Mouse (Mus musculus) forebrain, embryonic 14.5 days (tissue): ENCODE results near the gene Ctnnbip1. TPM values are rescaled to one million over a fixed set of nuclear protein-coding genes. Genes with fewer than 3 reads are reported as not detected.
A peak's percentile ranks its signal among the peaks of the same experiment; 100 is the strongest.

Experiments
- ATAC-seq: fragments of 200-750 bp; cut with Nextera tagmentation; 2 replicates; pipeline ENCODE4 v1.8.0; 2017; ENCODE audit warnings: mild to moderate bottlenecking, moderate library complexity
- DNase-seq: peaks from one replicate; pipeline ENCODE4 v3.0.0-alpha.2; 2015; ENCODE audit warnings: low spot score
- H3K27ac ChIP-seq: fragments of 300-500 bp; sonication (generic); 2 replicates; pipeline ENCODE4 v1.5.1; 2014; ENCODE audit warnings: low read depth, mild to moderate bottlenecking, control low read depth, low read length, moderate library complexity
- H3K27me3 ChIP-seq: fragments of 300-500 bp; sonication (generic); replicated peaks from 2 replicates; pipeline ENCODE4 v1.6.1; 2014; ENCODE audit warnings: low read length, control low read depth, mixed read lengths; ENCODE audit not compliant: control insufficient read depth, insufficient read depth
- H3K36me3 ChIP-seq: fragments of 300-500 bp; sonication (generic); 2 replicates; pipeline ENCODE4 v1.6.1; 2014; ENCODE audit warnings: low read length, control low read depth; ENCODE audit not compliant: control insufficient read depth, insufficient read depth
- H3K4me1 ChIP-seq: fragments of 300-500 bp; sonication (generic); 2 replicates; pipeline ENCODE4 v1.6.1; 2014; ENCODE audit warnings: antibody characterized with exemption, low read length, control low read depth; ENCODE audit not compliant: control insufficient read depth, insufficient read depth
- H3K4me2 ChIP-seq: fragments of 300-500 bp; sonication (generic); 2 replicates; pipeline ENCODE4 v1.6.1; 2014; ENCODE audit warnings: mild to moderate bottlenecking, control low read depth, low read length
- H3K4me3 ChIP-seq: fragments of 300-500 bp; sonication (generic); 2 replicates; pipeline ENCODE4 v1.5.1; 2014; ENCODE audit warnings: low read depth, low read length, control low read depth
- H3K9ac ChIP-seq: fragments of 300-500 bp; sonication (generic); 2 replicates; pipeline ENCODE4 v1.6.1; 2014; ENCODE audit warnings: mild to moderate bottlenecking, low read length, control low read depth, moderate library complexity
- H3K9me3 ChIP-seq: fragments of 300-500 bp; sonication (generic); replicated peaks from 2 replicates; pipeline ENCODE4 v1.6.1; 2016; ENCODE audit warnings: low read length, control low read depth, mixed read lengths; ENCODE audit not compliant: control insufficient read depth
- WGBS: fragments of 180-500 bp; shearing (Covaris S2); extraction: QIAGEN DNeasy Blood & Tissue Kit; methylation state at CpG from one replicate; pipeline ENCODE4 v1.1.7; 2014; 5-methylcytosine and 5-hydroxymethylcytosine counted together
- polyA plus RNA-seq: library from polyadenylated mRNA; unstranded; fragments of >200 nt; fragmentation: Nextera tagmentation; extraction: Ambion mirVana; gene quantifications from 2 replicates; pipeline ENCODE4 v1.2.1, GENCODE M21; 2014

Gene Ctnnbip1
- polyA plus RNA-seq, 1 experiment from 2014 or later, result 99.1 TPM

DNA sequence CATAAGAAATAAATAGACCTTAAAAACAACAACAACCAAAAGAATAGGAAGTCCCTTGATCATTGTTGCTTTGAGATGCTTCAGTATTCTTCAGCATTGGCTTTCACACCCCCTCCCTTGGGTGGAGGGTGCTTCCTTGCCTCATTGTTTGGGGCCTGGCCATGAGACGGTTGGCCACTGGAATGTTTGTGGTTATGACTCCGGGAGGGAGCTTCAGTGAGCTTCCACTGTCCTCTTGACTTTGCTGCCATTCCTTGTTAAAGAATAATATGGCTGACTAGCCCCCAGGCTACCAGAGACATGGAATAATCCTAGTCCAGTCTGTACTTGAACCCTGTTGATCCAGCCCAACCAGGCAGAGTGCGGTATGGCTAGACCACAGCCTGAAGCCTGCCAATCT, 11.1 kb upstream of the Ctnnbip1 start:
- H3K4me3 ChIP-seq, result no peak overlapping the region
- no peaks in the 10 kb centered on the region for H3K9me3 ChIP-seq
- H3K4me1 ChIP-seq, result 0 out of 2 replicates have a peak, but pooled peaks cover 6% of the 10 kb centered on the region
- DNase-seq (no peak), ATAC-seq (no peak)
- 96% methylated on average over 3 of the region's 3 CpGs for WGBS
- H3K27ac ChIP-seq, result no peak overlapping the region
- no peaks in the 10 kb centered on the region for H3K27me3 ChIP-seq
- H3K9ac ChIP-seq, result no peak overlapping the region
- H3K36me3 ChIP-seq, result peaks cover 3% of the 10 kb centered on the region; the same call in 1 of the 2 replicates
- no peak overlapping the region for H3K4me2 ChIP-seq

DNA sequence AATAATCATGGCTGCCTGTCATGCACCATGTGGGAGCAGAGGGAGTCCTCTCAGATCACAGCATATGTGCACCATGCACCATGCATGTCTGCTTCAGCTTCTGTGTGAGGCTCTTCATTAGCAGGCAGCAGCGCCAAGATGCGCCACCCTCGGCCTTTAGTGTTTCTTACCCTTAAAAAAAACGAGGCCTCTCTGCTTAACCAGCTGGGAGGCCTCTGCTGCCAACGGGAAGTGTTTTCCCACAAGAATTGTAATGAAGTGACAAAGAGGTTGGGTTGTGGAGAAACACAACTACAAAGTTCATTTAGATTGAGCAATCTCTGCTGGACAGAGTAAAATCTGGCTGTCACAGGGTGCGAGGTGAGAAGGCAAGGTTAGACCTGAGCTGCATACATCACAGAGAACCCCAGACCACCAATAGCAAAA, 6.8 kb upstream of the Ctnnbip1 start:
- H3K9ac ChIP-seq, result no peak overlapping the region
- peak overlapping the region; percentile 50; the same call in 1 of the 2 replicates for H3K27ac ChIP-seq
- H3K27me3 ChIP-seq, result no peaks in the 10 kb centered on the region
- H3K9me3 ChIP-seq, result no peaks in the 10 kb centered on the region
- H3K4me3 ChIP-seq, result no peak overlapping the region
- ATAC-seq, result peak; percentile 69
- peak; percentile 71 for DNase-seq
- no peaks in the 10 kb centered on the region for H3K4me1 ChIP-seq
- no peaks in the 10 kb centered on the region for H3K36me3 ChIP-seq
- H3K4me2 ChIP-seq, result no peak overlapping the region
- 15% methylated on average over 6 of the region's 6 CpGs for WGBS

DNA sequence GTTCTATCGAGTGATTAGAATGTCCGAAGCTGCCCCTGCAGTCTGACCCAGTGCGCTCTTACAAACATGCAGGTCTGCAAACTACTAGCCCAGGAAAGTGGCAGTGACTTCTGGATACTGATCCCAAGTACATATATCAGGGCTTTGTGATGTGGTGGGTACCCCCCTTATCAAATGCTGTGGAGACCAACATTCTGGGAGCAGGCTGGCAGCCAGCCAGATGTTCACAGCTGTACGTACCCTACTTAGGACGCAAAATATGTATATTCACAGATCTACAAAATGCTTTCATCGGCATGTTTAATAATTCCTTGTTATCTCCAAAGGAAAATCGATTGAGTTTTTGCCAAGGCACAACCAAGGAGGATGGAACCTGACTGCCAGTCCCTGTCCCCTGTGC, 6.0 kb upstream of the Ctnnbip1 start:
- Histone ChIP-seq H3K27ac (no peak overlapping the region; the same call in 1 of the 2 replicates), H3K4me1 (no peaks in the 10 kb centered on the region), H3K9ac (no peak overlapping the region), H3K36me3 (no peaks in the 10 kb centered on the region), H3K4me3 (no peak overlapping the region), H3K4me2 (no peak overlapping the region), H3K9me3 (no peaks in the 10 kb centered on the region), H3K27me3 (no peaks in the 10 kb centered on the region)
- peak; percentile 34 for DNase-seq
- no peak for ATAC-seq
- WGBS, result 82% methylated on average over 7 of the region's 7 CpGs

DNA sequence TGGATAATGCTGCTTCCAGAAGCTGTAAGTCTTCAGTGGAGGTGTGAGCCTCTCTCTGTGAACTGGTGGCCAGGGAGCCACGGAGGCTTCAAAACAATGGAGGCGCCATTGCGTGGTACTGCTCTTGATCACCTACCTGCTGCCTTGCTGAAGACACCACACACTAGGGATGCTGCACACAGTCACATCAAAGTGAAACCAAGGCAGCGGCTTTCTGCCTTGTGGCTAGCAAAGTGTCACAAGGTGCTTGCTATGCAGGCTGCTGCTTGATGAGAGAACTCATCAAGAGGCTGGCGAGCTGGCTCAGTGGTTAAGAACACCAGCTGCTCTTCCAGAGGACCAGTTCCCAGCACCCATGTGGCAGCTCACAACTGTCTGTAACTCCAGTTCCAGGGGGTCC, 2.3 kb upstream of the Ctnnbip1 start:
- H3K4me1 ChIP-seq, result peaks cover 8% of the 10 kb centered on the region
- H3K4me2 ChIP-seq, result no peak overlapping the region
- H3K4me3 ChIP-seq, result no peak overlapping the region
- no peaks in the 10 kb centered on the region for H3K36me3 ChIP-seq
- 86% methylated on average over 5 of the region's 5 CpGs for WGBS
- no peaks in the 10 kb centered on the region for H3K27me3 ChIP-seq
- no peak overlapping the region for H3K9ac ChIP-seq
- DNase-seq (no peak), ATAC-seq (no peak)
- H3K9me3 ChIP-seq, result no peaks in the 10 kb centered on the region
- H3K27ac ChIP-seq, result no peak overlapping the region

DNA sequence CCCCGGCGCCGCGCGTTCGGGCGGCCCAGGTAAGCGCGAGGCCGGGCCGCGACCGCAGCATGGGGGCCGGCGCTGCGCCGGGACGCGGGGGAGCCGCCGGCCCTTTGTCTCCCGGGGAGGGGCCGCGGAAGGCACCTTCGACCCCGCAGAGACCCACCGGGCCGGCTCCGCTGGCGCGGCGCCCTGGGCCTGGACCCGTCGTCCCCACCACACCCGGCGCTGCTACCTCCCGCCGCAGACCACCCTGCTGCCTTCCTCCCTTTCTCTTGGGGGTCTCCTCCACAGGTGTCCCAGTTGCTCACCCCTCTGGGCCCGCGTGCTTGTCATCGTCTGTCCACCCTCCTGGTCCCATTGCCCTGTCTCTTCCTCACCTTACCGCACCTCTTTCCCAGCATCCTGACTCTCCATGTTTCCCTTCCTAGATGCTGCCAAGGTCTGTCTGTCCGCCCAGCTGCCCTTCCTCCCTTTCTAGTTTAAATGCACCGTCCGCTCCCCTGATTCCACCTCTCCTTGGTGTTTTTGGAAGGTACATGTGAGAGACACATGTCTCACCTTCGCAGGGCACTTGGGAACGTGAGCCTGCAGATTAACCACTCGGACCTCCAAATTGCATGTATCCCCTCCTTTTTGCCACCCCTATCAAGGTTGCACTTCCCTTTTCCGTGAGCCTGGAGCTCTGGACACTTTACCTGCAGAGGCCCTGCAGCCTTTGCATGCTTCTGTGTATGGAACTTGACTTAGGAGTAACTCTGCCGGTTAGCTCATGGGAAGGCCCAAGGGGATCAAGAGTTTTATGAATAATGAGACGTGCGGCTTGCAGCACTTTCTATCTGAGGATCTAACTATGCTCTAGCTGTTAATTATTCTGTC, 550 bp downstream of the Ctnnbip1 start:
- ATAC-seq, result peak; percentile 27; the same call in 1 of the 2 replicates
- Histone ChIP-seq H3K9me3 (no peaks in the 10 kb centered on the region), H3K4me1 (peaks cover 10% of the 10 kb centered on the region), H3K4me3 (peak overlapping the region; percentile 84), H3K4me2 (peak overlapping the region; percentile 95), H3K9ac (peak overlapping the region; percentile 88), H3K36me3 (no peaks in the 10 kb centered on the region), H3K27ac (peak overlapping the region; percentile 21; the same call in 1 of the 2 replicates), H3K27me3 (no peaks in the 10 kb centered on the region)
- DNase-seq, result no peak
- WGBS, result 2% methylated on average over 36 of the region's 52 CpGs

DNA sequence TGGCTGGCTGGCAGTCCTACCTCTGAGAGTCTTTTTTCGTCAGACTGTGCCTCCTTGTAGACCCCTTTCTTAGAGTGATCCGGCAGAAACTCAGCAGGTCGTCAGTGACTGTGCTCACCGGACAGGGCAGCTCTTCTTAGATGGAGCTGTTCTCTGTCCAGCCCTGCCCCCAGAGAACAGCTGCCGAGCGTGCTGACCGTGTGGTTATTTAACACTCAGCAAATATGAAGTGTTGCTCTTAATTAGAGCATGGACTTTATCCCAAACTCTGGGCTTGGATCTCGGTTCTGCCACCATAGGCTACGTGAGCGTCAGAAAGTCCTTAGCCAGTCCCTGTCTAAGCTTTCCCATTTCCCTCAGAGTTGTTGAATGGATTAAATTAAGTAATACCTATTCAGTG, 3.2 kb downstream of the Ctnnbip1 start:
- no peak overlapping the region for H3K4me2 ChIP-seq
- H3K9ac ChIP-seq, result no peak overlapping the region
- H3K27ac ChIP-seq, result no peak overlapping the region
- no peaks in the 10 kb centered on the region for H3K9me3 ChIP-seq
- no peaks in the 10 kb centered on the region for H3K36me3 ChIP-seq
- H3K4me1 ChIP-seq, result peaks cover 15% of the 10 kb centered on the region
- WGBS, result 73% methylated on average over 10 of the region's 10 CpGs
- no peak for DNase-seq
- ATAC-seq, result no peak
- H3K4me3 ChIP-seq, result no peak overlapping the region
- no peaks in the 10 kb centered on the region for H3K27me3 ChIP-seq

DNA sequence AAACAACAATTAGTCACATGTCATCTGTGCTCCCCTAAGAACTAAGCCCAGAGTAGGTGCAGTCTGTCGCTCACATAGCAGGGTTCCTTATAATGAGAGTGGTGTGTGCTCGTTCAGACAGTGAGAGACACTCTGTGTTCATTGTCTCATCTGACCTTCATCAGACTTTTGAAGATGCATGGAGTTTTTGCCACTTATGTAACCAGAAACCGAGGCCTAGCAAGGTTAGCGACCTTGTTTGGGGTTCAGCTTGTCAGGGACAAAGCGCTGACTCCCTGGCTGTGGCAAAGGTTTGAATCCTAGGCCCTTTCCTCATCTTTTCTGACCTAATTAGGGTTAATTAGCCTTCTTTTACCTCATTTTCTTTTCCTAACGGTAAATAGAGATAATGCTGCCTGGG, 5.9 kb downstream of the Ctnnbip1 start:
- no peak for DNase-seq

DNA sequence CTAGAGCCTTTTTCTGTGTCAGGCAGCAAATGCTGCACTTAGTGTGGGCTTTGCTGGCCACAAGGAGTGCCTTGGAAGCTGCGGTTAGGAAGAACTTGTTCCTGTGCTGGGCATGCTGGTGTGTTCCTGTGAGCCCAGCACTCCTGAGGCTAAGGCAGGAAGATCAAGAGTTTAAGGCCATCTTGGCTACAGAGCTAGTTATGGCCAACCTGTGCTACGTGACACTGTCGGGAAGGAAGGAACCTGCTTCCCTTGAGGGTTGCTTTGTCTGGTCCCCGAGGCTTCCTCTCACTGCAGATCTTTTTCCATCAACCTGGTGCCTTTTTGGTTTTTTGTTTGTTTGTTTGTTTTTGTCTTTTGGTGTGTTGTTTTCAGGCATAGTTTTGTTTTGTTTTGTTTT, 7.1 kb downstream of the Ctnnbip1 start:
- no peaks in the 10 kb centered on the region for H3K36me3 ChIP-seq
- peaks cover 10% of the 10 kb centered on the region for H3K4me1 ChIP-seq
- no peak overlapping the region for H3K9ac ChIP-seq
- ATAC-seq, result no peak
- DNase-seq, result no peak
- 89% methylated on average over 4 of the region's 4 CpGs for WGBS
- no peaks in the 10 kb centered on the region for H3K9me3 ChIP-seq
- no peak overlapping the region for H3K4me2 ChIP-seq
- no peak overlapping the region for H3K27ac ChIP-seq
- no peaks in the 10 kb centered on the region for H3K27me3 ChIP-seq
- H3K4me3 ChIP-seq, result no peak overlapping the region

More for the DNA sequence above, 5.9 kb downstream of the Ctnnbip1 start:
- Histone ChIP-seq H3K9ac (no peak overlapping the region), H3K27ac (no peak overlapping the region), H3K4me3 (no peak overlapping the region), H3K4me2 (no peak overlapping the region), H3K4me1 (peaks cover 14% of the 10 kb centered on the region), H3K36me3 (no peaks in the 10 kb centered on the region), H3K27me3 (no peaks in the 10 kb centered on the region), H3K9me3 (no peaks in the 10 kb centered on the region)
- ATAC-seq, result no peak
- 42% methylated on average over 6 of the region's 6 CpGs for WGBS

DNA sequence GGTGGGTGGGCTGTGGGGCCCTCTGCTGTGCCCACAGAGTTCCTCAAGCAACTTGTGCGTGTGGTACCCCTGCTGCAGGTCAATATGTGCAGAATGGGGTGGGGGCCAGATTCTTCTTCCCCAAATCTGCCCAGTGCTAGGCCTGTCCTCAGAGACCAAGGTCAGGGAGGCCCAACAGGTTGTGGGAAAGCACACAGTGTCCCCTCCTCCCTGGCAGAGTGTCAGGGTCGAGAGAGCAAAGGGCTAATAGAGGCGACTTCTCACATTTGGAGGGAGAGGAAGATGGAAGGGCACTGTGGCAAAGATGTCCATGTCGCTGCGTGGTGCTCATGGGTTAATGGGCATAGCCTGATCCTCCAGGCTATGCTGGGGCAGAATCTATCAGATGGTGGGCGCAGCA, 7.8 kb downstream of the Ctnnbip1 start:
- H3K4me3 ChIP-seq, result no peak overlapping the region
- H3K4me1 ChIP-seq, result peaks cover 10% of the 10 kb centered on the region
- no peaks in the 10 kb centered on the region for H3K27me3 ChIP-seq
- no peaks in the 10 kb centered on the region for H3K9me3 ChIP-seq
- no peak overlapping the region for H3K27ac ChIP-seq
- WGBS, result 81% methylated on average over 6 of the region's 6 CpGs
- H3K36me3 ChIP-seq, result no peaks in the 10 kb centered on the region
- no peak overlapping the region for H3K4me2 ChIP-seq
- no peak overlapping the region for H3K9ac ChIP-seq
- ATAC-seq (no peak), DNase-seq (no peak)
